Mouse (Mus musculus): Measurements from ENCODE around the gene Itga3.

- TF ChIP-seq MAZ (IDR thresholded peaks at IDR 0.05; ENCODE audit: low read depth, low read length) (peak; percentile 90), USF1 (IDR thresholded peaks at IDR 0.05; ENCODE audit: low read depth, low read length) (peak; percentile 79)
Measured at GRCm38 (mm10) chr11:95012075-95012474, 64.5 kb downstream of the Itga3 start.

Data from MEL (cell line).